Mouse (Mus musculus): ENCODE results near the gene Hoxd10. TPM values are rescaled to one million over a fixed set of nuclear protein-coding genes. Genes with fewer than 3 reads are reported as not detected.

Hoxd10 gene
- total RNA-seq, 4 experiments from 2014 or later: 6.1 to 8.5 (median 7.6) TPM

DNA sequence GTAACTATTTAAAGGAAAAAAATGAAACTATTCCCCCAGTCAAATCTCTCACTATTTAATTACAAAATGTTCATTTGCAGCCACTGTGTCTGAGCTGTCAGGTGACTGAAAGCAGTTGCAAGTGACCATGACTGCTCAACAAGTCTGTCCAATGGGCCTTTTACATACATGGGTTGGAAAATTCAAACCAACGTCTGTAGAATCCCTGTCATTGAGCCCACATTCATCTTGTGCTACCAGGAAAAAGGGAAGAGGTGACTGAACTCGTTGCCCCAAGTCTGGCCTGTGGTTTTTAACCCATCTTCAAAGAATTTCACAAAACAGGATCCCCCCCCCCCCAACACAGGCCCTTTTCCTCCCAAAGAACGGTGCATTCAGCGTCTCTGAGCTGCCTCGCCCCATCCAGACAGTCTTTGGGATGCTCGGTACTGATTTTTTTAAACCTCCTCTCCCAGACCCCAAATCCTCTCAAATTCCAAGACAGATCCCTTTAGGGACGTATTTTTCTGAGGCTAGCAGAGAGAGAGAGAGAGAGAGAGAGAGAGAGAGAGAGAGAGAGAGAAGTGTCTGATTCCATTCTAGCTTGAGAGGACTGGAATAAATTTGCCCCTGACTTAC lies 4.2 kb downstream of the Hoxd10 start:
- DNase-seq (ENCODE audit: low spot score in 2 of 2): no peak

DNA sequence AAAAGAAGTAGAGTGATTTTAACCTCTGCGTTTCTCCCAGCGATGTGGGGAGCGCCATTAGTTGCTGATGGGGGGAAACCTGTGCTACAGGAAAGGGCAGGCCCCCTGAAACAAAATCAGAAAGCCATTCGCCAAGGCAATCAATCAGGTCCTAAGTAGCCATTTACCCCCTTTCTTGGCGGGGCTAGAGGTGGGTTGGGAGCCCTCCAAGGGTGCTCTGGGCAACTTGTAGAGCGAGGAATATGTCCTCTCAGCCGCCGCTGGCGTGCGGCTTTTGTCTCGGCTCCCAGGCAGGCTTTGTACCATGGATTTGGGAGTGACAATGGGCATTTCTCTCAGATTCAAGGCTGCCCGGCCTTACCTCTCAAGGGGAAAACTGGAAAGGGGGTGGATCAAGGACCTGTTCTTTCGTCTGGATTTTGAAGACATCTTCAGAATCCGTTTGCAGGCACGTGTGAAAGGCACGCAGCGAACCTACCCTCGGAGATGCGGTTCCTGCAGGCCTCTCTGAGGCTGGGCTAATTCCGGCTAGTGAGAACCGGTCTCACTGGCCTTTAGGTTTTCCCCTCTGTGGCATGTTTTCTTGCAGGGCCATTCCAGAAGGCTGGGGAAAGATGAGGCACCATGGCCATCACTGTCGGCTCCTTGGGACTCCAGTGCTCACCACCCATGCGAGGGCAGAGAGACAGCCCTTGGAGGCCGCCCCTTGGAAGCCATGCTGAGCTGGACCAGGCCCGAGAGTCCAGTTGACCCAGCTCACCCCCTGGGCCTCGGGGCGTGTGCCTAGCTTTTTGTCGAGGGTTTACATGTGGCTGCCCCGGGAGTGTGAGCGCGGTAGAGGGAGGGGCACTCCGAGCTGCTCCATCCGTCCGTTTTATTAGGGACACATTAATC lies 5.0 kb downstream of the Hoxd10 start:
- no peak for DNase-seq (ENCODE audit: low spot score in 2 of 2)

DNA sequence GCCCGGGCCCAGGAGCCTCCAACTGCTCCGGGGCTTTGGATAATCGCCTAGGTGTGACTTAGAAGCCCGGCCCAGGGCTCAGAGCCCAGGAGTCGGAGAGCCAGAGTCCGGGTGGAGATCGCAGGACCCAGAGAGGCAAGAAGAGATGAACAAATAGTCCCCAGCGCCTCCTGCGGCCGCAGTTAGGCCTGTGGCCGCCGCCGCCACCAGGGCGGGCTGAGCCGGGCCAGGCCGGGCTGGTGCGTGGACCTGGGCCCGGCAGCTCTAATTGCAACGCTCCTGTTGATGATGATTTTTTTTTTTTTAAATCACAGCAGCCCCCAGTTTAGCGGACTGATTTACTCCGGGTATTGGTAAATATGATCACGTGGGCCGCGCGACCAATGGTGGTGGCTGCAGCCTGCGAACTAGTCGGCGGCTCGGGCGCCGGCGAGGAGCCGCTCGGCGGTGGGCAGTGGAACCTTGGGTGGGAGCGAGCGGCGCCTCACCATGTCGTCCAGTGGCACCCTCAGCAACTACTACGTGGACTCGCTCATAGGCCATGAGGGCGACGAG lies 5.9 kb downstream of the Hoxd10 start, which contains the start of gene Hoxd9:
TSS of gene Hoxd9 (plus strand) at position 161 of the 555 bp plus-strand sequence.
- peak; percentile 59 to 74 for DNase-seq (ENCODE audit: low spot score in 2 of 2)

DNA sequence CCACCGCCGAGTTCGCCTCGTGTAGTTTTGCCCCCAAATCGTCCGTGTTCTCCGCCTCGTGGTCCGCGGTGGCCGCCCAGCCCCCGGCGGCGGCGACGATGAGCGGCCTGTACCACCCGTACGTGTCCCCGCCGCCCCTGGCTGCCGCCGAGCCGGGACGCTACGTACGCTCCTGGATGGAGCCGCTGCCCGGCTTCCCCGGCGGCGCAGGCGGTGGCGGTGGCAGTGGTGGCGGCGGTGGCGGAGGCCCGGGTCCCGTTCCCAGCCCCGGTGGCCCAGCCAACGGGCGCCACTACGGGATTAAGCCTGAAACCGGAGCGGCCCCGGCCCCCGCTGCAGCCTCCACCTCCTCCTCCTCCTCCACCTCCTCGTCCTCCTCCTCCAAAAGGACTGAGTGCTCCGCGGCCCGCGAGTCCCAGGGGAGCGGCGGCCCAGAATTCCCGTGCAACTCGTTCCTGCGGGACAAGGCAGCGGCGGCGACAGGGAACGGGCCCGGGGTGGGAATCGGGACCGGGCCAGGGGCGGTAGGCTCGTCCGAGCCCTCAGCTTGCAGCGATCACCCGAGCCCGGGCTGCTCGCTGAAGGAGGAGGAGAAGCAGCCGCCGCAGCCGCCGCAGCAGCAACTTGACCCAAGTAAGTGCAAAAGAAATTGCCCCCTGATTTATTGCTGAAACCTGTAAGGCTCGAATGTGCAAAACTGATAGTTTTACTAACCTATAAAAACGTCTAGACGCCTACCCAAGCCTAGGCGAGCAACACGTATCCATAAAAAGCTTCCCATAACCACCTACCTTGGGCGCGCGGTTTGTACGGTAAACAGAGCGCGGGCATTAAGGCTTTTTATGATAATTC lies 6.7 kb downstream of the Hoxd10 start:
- DNase-seq (ENCODE audit: low spot score in 2 of 2): peak; percentile 37 to 48

- DNase-seq (ENCODE audit: low spot score in 2 of 2): no peak
These were observed 7.3 kb downstream of the Hoxd10 start for GRCm38 (mm10) chr2:74699053-74699430.

DNA sequence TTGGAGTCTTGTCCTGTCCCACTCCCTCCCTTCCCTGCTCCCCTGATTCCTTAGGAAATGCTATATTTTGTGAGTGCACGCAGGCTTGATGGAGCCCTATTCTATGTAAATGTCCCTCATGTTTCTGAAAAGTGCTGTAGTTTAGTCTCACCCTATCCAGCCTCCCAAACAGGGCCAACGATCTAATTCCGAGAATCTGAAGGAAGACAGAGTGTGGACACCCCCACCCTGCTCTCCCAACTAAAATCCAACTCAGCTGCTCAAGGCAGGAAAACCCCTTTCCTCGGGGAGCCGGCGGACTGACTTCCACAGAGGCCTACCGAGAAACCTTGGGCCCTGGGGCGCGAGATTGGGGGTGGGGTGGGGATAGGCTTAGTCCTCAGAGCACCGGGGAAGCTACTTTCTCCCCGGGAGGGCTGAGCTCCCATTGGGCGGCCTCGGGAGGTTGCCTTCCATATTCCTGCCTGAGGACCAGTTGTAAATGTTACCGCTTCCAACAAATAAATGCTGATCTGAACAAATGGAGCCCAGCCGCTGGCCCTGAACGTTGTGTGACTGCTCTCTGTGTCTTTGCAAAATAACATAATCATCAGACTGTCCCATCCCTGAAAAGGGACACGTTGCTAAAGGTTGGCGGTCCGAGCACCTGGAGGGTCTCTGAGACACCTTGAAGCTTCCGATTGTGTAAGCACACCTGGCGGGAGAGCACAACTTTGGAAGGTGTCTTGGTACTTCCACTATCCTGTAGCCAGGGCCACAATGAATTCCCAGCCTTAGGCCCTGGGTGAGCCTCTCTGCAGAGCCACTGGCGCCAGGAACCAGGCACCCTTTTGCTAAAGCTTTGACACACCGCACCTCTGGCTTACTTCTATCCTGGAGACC lies 8.2 kb downstream of the Hoxd10 start:
- DNase-seq (ENCODE audit: low spot score in 2 of 2): no peak

DNA sequence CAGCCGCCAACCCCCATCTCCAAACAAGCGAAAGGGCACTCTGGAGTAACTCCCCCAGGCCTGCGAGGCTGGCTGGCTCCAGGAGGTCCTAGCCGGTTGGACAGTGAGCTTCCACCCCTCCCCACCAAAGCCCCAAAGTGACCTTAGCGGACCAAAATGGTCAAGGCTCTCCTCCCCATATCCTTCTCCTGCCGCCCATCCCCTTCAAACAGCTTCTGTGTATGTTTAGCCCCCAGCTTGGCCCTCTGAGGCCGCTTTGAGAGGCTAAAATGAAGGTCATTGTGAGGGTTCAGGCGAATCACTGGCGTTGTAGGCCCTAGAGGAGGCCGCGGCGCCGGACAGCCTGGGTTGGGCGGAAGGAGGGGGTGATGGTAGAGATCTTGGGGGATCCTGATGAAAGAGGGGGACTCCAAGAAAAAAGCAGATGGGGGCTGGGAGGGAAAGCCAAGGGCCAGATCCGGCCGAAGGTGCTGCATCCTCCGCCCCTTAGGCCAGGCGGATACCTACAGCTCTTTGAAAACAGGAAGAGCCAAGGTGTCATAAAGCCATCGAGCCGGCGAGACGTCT lies 8.9 kb downstream of the Hoxd10 start:
- DNase-seq (ENCODE audit: low spot score in 2 of 2): no peak

DNA sequence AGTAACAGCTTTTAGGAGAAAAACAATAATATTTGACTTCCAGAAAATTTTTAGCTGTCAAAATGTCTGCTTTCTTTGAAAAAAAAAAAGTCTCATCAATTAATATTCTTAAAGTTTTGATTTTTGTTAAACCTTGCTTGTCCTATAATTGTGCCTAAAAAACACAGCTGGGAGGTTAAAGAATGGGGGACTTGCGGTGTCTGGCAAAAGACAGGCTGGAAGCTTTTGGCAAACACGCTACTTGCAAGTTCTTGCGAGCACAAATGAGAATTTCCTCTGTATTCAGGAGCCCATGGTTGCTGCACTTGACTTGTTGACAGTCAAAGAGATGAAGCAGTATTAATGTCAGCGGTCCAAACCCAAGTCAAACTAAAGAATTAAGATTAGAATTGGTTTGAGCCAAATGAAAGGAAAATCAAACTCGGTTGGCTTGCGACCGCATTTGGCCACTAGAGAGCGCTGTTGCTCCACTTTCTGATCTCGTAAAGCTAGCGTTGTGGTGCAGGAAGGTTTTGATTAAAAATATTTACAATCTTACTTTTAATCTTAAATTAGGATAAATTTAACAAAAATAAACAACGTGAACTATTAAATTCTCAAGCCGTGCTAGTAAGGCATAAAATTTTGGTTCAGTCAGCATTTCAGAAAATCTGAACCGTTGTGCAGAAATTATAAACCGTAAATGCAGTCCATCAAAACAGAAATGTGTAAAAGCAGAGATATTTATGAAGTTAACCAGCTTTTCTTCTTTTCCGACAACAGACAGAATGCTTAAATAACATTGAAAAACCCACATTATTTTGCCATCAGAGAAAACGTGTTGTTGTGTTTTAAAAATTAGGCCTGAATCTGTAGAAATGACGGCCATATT lies 10.5 kb downstream of the Hoxd10 start:
- peak in 1 of 2 experiments; percentile 53 for DNase-seq (ENCODE audit: low spot score in 2 of 2)

DNA sequence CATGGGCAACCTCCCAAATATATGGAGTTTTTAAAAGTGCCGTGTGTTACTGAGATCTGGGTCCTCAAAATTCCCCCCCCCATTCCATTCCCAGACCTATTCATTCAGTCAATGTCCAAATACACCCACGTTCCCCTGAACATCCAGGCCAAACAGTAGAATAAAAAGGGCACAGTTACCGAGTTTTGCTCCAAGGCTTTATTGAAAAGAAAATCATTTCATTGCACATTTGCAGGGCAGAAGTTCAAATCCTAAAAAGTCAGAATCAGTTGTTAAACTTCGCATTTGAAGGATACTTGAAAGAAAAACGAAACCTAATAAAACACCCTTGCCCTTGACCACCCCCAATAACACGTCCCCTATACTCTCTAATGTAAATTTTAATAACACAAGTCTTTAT lies 11.1 kb downstream of the Hoxd10 start:
- no peak for DNase-seq (ENCODE audit: low spot score in 2 of 2)

GRCm38 (mm10) chr2:74703317-74703716 lies 11.6 kb downstream of the Hoxd10 start:
- DNase-seq (ENCODE audit: low spot score in 2 of 2): no peak

DNA sequence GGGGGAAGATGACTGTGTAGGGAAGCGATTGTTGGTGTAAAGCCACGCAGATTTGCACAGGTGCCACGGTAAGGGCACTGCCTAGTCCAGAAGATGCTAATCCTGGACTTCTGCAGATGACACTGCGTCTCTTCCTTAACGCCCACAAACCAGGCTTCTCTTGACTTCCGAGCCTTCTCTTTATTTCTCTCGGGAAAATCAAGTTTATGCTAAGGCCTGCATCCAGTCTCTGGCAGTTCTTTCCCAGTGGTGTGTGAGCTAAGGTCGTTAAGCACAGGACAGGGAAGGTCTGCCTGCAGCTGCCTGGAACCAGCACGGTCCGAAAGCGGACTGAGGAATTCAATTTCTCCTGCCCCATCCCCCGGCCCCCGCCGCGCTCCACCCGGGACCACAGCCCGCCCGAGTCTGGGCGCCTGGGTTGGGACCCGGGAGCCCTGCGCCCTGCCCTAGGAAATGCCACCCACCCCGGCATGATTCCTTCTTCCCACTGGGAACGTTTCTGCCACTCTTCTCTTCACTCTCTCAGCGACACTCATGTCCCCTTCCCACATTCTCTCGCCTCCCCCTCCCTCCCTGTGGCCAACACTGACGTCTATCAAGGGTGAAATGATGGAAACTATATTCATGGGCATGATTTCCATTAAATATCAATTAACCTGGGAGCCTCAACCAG lies 12.1 kb downstream of the Hoxd10 start:
- DNase-seq (ENCODE audit: low spot score in 2 of 2): no peak

DNA sequence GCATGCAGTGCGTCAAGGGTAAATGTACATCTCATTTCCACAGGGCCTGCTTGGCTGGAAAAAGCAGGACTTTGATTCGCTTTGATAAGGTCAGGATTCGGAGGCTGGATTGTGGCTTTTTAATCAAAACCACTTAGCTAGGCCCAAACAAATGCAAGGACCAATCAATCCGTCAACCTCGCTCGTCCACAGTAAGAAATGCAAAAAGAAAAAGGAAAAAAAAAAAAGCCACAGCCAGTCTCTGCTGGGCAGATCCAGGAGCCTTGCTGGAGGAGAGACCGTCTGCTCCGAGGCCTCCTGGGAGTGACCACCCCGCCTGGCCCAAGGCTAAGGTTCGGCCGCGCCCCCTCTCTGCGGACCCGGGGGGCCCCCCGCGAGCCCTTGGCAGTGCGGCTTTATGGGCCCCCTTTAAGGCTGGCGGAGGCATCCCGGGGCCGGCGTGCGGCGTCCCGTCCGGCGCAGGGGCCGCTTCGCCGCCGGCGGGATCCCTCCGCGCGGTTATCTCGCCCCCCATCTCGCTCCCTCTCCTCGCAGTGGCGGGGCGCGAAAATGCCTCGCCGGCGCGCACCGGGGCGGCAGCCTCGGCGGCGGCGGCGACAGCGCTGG lies 12.8 kb downstream of the Hoxd10 start, which contains the start of gene Hoxd8:
TSS of gene Hoxd8 (plus strand) at position 223 of the 606 bp plus-strand sequence.
- DNase-seq (ENCODE audit: low spot score in 2 of 2): peak; percentile 51 to 70

GRCm38 (mm10) chr2:74704999-74705466 lies 13.3 kb downstream of the Hoxd10 start:
- DNase-seq (ENCODE audit: low spot score in 2 of 2): no peak

DNA sequence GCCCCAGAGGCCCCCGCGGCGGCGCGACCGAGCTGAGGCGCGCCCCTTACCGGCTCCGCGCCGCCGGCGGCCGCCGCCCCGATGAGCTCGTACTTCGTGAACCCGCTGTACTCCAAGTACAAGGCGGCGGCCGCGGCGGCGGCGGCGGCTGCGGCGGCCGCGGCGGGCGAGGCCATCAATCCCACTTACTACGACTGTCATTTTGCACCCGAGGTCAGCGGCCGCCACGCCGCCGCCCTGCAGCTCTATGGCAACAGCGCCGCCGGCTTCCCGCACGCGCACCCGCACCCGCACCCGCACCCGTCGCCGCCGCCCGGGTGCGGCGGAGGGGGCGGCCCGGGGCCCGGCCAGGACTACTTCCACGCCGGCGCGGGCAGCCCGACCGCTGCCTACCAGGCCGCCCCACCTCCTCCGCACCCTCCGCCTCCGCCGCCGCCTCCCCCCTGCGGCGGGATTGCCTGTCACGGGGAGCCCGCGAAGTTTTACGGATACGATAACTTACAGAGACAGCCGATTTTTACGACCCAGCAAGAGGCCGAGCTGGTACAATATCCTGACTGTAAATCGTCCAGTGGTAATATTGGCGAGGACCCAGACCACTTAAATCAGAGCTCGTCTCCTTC lies 13.9 kb downstream of the Hoxd10 start:
- no peak for DNase-seq (ENCODE audit: low spot score in 2 of 2)

- no peak for DNase-seq (ENCODE audit: low spot score in 2 of 2)
These were observed 14.8 kb downstream of the Hoxd10 start for GRCm38 (mm10) chr2:74706393-74706960.

DNA sequence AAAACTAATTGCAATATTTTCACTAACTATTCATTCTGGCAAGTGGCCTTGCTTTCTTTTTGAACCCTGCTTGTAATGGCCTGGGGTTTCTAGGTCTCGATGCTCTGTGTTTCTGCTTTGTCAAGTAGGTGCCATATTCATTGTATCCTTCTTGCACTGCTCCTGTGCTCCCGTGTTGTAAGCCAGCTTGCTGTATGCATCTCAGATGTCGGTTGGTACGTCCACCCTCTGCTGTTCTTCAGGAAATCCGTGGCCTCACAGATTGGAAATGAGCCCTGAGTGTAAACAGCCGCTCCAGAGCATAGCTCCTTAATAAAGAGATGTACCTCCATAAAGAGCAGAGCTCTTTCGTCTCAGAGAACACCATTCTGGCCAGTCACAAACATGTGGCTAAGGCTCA lies 15.9 kb downstream of the Hoxd10 start:
- no peak for DNase-seq (ENCODE audit: low spot score in 2 of 2)

DNA sequence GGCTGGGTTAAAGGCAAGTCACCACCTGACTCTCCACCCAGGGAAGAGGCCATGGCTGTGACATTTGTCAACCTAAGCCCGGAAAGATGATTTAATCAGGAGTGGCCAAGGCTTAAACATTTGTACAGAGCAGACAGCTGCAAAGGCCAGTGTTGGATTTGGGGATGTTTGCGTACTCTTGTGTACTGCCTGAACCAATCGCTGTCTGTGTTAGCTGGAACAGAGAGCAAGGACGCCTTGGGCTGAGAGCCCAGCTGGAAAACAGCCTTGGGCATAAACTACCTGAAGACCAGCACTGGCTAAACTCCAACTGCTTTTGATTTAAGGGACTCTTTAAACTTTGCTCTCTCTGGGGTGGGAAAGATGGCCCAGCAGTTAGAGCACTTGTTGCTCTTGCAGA lies 17.0 kb downstream of the Hoxd10 start:
- no peak for DNase-seq (ENCODE audit: low spot score in 2 of 2)
